Mouse (Mus musculus) C2C12 (cell line): Measurements from ENCODE around the gene Acot7. TPM values are rescaled to one million over a fixed set of nuclear protein-coding genes. Genes with fewer than 3 reads are reported as not detected.
A peak's percentile ranks its signal among the peaks of the same experiment; 100 is the strongest.

Experiments
- H3K27me3 ChIP-seq: one replicate; pipeline ENCODE4 v1.6.1; 2011; ENCODE audit not compliant: control insufficient read depth, insufficient read depth, insufficient read length
- H3K36me3 ChIP-seq: one replicate; pipeline ENCODE4 v1.6.1; 2011; ENCODE audit not compliant: control insufficient read depth, insufficient read depth
- H3K4me3 ChIP-seq: one replicate; pipeline ENCODE4 v1.5.1; 2011; ENCODE audit warnings: mild to moderate bottlenecking, control low read depth; ENCODE audit not compliant: poor library complexity, insufficient read depth, severe bottlenecking
- H3K79me2 ChIP-seq: one replicate; pipeline ENCODE4 v1.6.1; 2011; ENCODE audit not compliant: control insufficient read depth, insufficient read depth
- H3K79me3 ChIP-seq: one replicate; pipeline ENCODE4 v1.6.1; 2011; ENCODE audit warnings: low read depth, control low read depth
- H3ac ChIP-seq: one replicate; pipeline ENCODE3; 2011; ENCODE audit warnings: low read depth; ENCODE audit not compliant: control insufficient read depth, insufficient read length
- CEBPB ChIP-seq: IDR thresholded peaks from one replicate; pipeline ENCODE4 v1.6.1; 2011; ENCODE audit warnings: low read depth, mild to moderate bottlenecking, control low read depth, moderate library complexity
- CTCF ChIP-seq: IDR thresholded peaks from one replicate; pipeline ENCODE4 v1.5.1; 2011; ENCODE audit not compliant: control insufficient read depth, insufficient read depth, insufficient read length
- FOSL1 ChIP-seq: IDR thresholded peaks from one replicate; pipeline ENCODE4 v1.8.0; 2011; ENCODE audit warnings: mild to moderate bottlenecking, low read length; ENCODE audit not compliant: poor library complexity, insufficient read depth, severe bottlenecking
- MAX ChIP-seq: IDR thresholded peaks from one replicate; pipeline ENCODE4 v1.6.1; 2011; ENCODE audit warnings: mild to moderate bottlenecking, control low read depth
- MYOD1 ChIP-seq: IDR thresholded peaks from one replicate; pipeline ENCODE4 v1.6.1; 2011; ENCODE audit warnings: low read depth; ENCODE audit not compliant: control insufficient read depth, insufficient read length
- MYOG ChIP-seq: IDR thresholded peaks from one replicate; pipeline ENCODE4 v1.6.1; 2011; ENCODE audit not compliant: control insufficient read depth, insufficient read length; ENCODE audit errors: extremely low read depth
- USF1 ChIP-seq: IDR thresholded peaks from one replicate; pipeline ENCODE4 v1.6.1; 2011; ENCODE audit warnings: low read depth, mild to moderate bottlenecking, control low read depth, moderate library complexity
- polyA plus RNA-seq: library from polyadenylated mRNA; unstranded; fragments of >200 nt; fragmentation: generic; extraction: Trizol; gene quantifications from one replicate; pipeline ENCODE4 v1.2.1, GENCODE M21; 2012; ENCODE audit warnings: missing spikeins

Gene Acot7
- polyA plus RNA-seq, 1 experiment = 344 TPM

DNA sequence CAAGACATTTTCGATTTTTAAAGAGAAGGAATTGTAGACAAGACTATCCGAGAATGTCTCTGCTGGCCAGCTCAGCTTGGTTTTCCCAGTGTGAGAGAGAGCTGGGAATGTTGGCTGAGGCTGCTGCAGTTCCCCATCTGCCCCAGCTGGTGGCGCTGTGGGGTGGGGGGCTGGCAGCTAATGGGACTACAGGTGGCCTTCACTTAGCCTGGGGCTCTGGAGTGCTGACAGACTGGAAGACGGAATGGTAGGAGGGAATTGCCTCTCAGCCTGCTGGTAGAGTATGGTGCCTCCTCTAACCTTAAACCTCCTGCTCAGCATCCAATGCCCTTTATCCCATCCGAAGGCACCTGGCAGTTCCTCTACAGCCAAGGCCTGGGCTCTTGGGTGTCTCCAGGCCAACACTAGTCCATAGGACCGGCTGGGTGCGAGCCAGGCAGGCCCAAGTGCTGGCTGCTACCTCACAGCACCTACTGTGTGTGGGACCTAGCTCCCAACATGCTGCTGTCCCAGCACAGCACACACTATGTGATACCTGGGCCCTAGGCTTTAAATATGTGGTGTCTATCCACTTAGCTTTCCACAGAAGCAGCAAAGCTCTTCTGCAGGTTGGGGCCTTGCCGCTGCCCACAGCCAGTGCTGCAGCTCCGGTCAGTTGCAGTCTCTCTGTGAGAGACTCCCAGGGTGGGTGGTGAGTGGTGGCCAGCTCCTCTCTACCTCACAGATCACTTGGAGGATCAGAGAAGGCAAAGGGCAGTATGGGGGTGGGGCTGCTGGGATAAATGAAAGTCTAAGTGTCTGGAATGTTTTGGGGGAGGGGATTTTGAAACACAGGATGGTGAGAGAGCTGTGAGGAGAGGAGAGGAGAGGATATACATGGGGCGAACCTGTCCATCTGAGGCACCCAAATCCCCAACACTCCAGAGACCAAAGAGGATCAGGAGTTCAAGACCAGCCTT lies 98.7 kb downstream of the Acot7 start:
- Histone ChIP-seq H3K79me2 (no peaks in the 10 kb centered on the region), H3K27me3 (no peaks in the 10 kb centered on the region), H3ac (no peak overlapping the region), H3K79me3 (no peaks in the 10 kb centered on the region), H3K4me3 (no peak overlapping the region), H3K36me3 (no peaks in the 10 kb centered on the region)
- TF ChIP-seq CTCF (peak; percentile 78), FOSL1 (no peak), MYOD1 (no peak)

DNA sequence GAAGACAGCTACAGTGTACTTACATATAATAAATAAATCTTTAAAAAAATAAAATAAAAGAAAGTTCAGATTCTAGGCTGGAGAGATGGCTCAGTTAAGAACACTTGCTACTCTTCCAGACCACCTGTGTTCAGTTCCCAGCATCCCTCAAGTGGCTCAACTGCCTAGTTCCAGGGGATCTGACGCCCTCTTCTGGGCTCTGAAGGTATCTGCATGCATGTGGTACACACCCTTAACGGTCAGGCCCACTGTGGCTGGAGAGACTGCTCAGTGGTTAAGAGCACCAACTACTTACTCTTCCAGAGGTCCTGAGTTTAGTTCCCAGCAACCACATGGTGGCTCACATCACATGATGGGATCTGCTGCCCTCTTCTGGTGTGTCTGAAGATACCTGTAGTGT lies 100.0 kb downstream of the Acot7 start:
- Histone ChIP-seq H3K36me3 (no peaks in the 10 kb centered on the region), H3ac (no peak overlapping the region), H3K79me2 (no peaks in the 10 kb centered on the region), H3K4me3 (no peak overlapping the region), H3K27me3 (no peaks in the 10 kb centered on the region), H3K79me3 (no peaks in the 10 kb centered on the region)
- TF ChIP-seq MYOG = no peak

DNA sequence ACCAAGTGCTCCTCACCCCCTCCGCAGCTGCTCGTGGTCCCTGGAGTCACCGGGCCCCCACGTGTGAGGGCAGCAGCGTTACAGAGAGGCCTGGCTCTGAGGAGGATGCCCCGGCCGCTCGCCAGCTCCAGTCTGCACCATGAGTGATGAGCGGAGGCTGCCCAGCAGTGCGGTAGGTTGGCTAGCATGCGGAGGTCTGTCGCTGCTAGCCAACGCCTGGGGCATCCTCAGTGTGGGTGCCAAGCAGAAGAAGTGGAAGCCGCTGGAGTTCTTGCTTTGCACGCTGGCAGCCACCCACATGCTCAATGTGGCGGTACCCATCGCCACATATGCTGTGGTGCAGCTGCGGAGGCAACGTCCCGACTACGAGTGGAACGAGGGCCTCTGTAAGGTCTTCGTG lies 101.1 kb downstream of the Acot7 start:
- no peak for TF ChIP-seq MYOG
- TF ChIP-seq FOSL1 = no peak
- TF ChIP-seq MYOD1 = no peak
- TF ChIP-seq CTCF = no peak
- TF ChIP-seq USF1 = no peak
- no peak for TF ChIP-seq MAX
- no peak for TF ChIP-seq CEBPB
- Histone ChIP-seq H3K4me3 (no peak overlapping the region), H3K79me3 (no peaks in the 10 kb centered on the region), H3K27me3 (no peaks in the 10 kb centered on the region), H3K79me2 (no peaks in the 10 kb centered on the region), H3ac (no peak overlapping the region), H3K36me3 (no peaks in the 10 kb centered on the region)

DNA sequence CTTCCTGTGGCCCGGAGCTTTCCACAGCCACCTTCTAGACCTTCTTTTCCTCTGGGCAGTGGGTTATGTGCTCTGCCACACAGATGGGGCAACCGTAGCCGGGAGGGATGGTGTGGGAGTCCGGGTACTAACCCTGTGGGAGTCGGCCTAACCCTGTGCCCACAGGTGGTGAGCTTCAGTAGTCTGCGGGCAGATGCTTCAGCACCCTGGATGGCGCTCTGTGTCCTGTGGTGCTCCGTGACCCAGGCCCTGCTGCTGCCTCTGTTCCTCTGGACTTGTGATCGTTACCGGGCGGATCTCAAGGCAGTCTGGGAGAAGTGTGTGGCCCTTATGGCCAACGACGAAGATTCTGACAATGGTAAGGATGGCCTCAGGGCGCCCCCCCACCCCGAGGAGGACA lies 103.7 kb downstream of the Acot7 start:
- Histone ChIP-seq H3K36me3 (no peaks in the 10 kb centered on the region), H3K4me3 (no peak overlapping the region), H3K27me3 (peaks cover 5% of the 10 kb centered on the region), H3K79me2 (no peaks in the 10 kb centered on the region), H3ac (no peak overlapping the region), H3K79me3 (no peaks in the 10 kb centered on the region)
- TF ChIP-seq USF1 (no peak), MAX (no peak), MYOD1 (no peak), CEBPB (no peak), CTCF (no peak), MYOG (no peak), FOSL1 (no peak)

DNA sequence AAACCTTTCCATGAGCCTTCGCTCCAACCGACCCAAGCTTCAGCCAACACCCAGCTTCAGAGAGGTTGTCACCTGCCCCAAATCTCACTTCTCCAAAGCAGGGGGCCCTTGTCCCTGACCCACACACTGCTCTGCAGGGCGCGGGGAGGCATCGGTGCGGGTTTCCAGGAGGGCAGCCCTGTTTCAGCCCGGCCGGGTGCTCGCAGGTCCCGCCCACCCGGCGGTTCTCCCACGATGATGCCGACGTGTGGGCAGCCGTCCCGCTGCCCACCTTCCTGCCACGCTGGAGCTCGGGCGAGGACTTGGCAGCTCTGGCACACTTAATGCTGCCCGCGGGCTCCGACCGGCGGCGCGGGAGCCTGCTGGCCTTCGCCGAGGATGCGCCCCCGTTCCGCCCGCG lies 104.8 kb downstream of the Acot7 start:
- H3K4me3 ChIP-seq = no peak overlapping the region

DNA sequence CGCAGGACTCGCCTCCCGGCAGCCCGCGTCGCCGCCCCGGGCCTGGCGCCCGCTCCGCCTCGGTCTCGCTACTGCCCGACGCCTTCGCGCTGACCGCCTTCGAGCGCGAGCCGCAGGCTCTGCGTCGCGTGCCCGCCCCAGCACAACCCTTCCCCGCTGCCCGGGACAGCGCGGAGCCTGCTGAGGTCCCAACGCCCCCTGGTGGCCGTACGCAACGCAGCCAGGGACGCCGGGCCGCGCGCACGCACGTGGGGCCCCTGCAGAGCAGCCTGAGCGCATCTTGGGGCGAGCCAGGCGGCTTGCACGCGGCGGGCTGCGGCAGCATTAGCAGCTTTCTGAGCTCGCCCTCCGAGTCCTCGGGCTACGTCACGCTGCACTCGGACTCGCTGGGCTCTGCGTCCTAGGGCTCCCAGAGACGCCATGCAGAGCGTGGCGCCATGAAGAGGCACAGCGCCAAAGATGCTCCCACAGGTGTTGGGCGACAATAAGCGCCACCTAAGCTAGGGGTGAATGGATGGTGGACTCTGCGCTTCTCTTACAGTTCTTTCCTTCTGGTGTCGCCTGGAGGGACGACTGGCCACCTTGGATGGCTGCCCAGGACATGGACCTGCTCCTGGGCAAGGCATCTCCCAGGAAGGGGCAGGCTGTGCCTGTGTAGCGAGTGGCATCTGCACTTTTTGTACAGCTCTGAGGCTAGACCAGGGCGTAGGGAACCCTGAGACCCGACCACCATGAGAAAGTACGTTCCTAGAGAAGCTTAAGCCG lies 105.4 kb downstream of the Acot7 start:
- Histone ChIP-seq H3K79me3 (no peaks in the 10 kb centered on the region), H3K36me3 (no peaks in the 10 kb centered on the region), H3K4me3 (no peak overlapping the region), H3K79me2 (no peaks in the 10 kb centered on the region), H3ac (no peak overlapping the region), H3K27me3 (peaks cover 16% of the 10 kb centered on the region)
- TF ChIP-seq CTCF (peak; percentile 94), MYOG (no peak), MYOD1 (no peak)

More for the DNA sequence above, 104.8 kb downstream of the Acot7 start:
- H3K79me3 ChIP-seq = no peaks in the 10 kb centered on the region
- H3ac ChIP-seq = no peak overlapping the region
- TF ChIP-seq MAX (no peak), CEBPB (no peak), USF1 (no peak), FOSL1 (no peak)
- H3K36me3 ChIP-seq = no peaks in the 10 kb centered on the region
- H3K27me3 ChIP-seq = peaks cover 11% of the 10 kb centered on the region
- no peaks in the 10 kb centered on the region for H3K79me2 ChIP-seq
